ENCODE assay signal across 32 mouse cellular contexts in genomic region chr2:59623858-59624257, GRCm38 (mm10). TPM values are rescaled to one million over a fixed set of nuclear protein-coding genes. Genes with fewer than 3 reads are reported as not detected.
DNase-seq lines count a peak whose midpoint lies in the region; ATAC-seq and TF ChIP-seq lines count a peak whose summit lies in the region.
"Had no signal": no experiment of that assay in that cellular context is flagged by ENCODE, and none has a peak within 500 bp of the region (broad histone marks: within the 10 kb centered on the region; RNA-seq: fewer than 3 reads in every experiment).

No protein-coding gene starts in this region.

- 55% methylated on average over 5 of the region's 5 CpGs for WGBS in heart, embryonic 13.5 days
- 53% methylated on average over 5 of the region's 5 CpGs for whole genome bisulfite sequencing in kidney, embryonic 15.5 days

- TF ChIP-seq EP300 in ES-Bruce4 (IDR thresholded peaks at IDR 0.05; ENCODE audit: insufficient read depth, low read depth, low read length) = no peak

- H3K36me3 ChIP-seq in heart, embryonic 13.5 days = peaks cover 7% of the 10 kb centered on the region; the same call in 1 of the 2 replicates
- H3K36me3 ChIP-seq in kidney, embryonic 15.5 days = peaks cover 6% of the 10 kb centered on the region; the same call in 1 of the 2 replicates
- H3K36me3 ChIP-seq in ES-Bruce4 (ENCODE audit: control insufficient read depth, insufficient read depth, low read length, poor library complexity, severe bottlenecking) = no peaks in the 10 kb centered on the region
- H3K36me3 ChIP-seq: forebrain, embryonic 12.5 days; limb, embryonic 15.5 days; liver, embryonic 13.5 days; midbrain, embryonic 13.5 days; neural tube, embryonic 13.5 days had no signal

- no peak overlapping the region for H3K4me2 ChIP-seq in heart, embryonic 13.5 days
- no peak overlapping the region for H3K4me2 ChIP-seq in kidney, embryonic 15.5 days
- H3K4me2 ChIP-seq: forebrain, embryonic 12.5 days; hindbrain, embryonic 14.5 days; limb, embryonic 15.5 days; liver, embryonic 13.5 days; midbrain, embryonic 13.5 days; neural tube, embryonic 13.5 days had no signal

- H3K27me3 ChIP-seq in heart, embryonic 13.5 days (replicated peaks) = no peaks in the 10 kb centered on the region
- H3K27me3 ChIP-seq in kidney, embryonic 15.5 days = no peaks in the 10 kb centered on the region
- H3K27me3 ChIP-seq in ES-Bruce4 (ENCODE audit: control insufficient read depth, insufficient read depth, low read length, poor library complexity, severe bottlenecking) = no peaks in the 10 kb centered on the region
- H3K27me3 ChIP-seq: forebrain, embryonic 12.5 days; limb, embryonic 15.5 days; liver, embryonic 13.5 days; midbrain, embryonic 13.5 days; neural tube, embryonic 13.5 days; Patski had no signal

- TF ChIP-seq POLR2A in ES-Bruce4 (IDR thresholded peaks at IDR 0.05; ENCODE audit: insufficient read depth, low read length) = no peak

- intact Hi-C loops in heart, postnatal 14 days (cut with DNase I) = no loop called here

- peaks cover 68% of the 10 kb centered on the region for H3K4me1 ChIP-seq in heart, embryonic 13.5 days
- peaks cover 59% of the 10 kb centered on the region for H3K4me1 ChIP-seq in kidney, embryonic 15.5 days
- H3K4me1 ChIP-seq in ES-Bruce4 (ENCODE audit: control insufficient read depth, insufficient read depth, low read length) = peaks cover 3% of the 10 kb centered on the region
- H3K4me1 ChIP-seq: midbrain, embryonic 13.5 days had no signal

- no peak overlapping the region for H3K9ac ChIP-seq in heart, embryonic 13.5 days
- H3K9ac ChIP-seq in kidney, embryonic 15.5 days = no peak overlapping the region
- no peak overlapping the region for H3K9ac ChIP-seq in ES-Bruce4 (ENCODE audit: low read depth, poor library complexity, severe bottlenecking)
- H3K9ac ChIP-seq: forebrain, embryonic 12.5 days; forebrain, postnatal 0 days; hindbrain, embryonic 14.5 days; limb, embryonic 15.5 days; liver, embryonic 13.5 days; midbrain, embryonic 13.5 days; neural tube, embryonic 13.5 days had no signal

- DNase-seq in heart, postnatal 14 days = no peak
- DNase-seq in kidney, adult 18-20 months = no peak
- peak; percentile 91 for DNase-seq in R1 (ENCODE audit: low read depth, low spot score)
- no peak for DNase-seq in embryo, embryonic 11 days
- DNase-seq: adrenal gland, postnatal 25 days; cerebellum, adult 11-12 months; cerebellum, adult 9-11 months; forebrain, postnatal 0 days; gastrocnemius, postnatal 10 days; kidney, postnatal 14 days; layer of hippocampus, postnatal 36 days; left cerebral cortex, postnatal 4 days; liver, embryonic 13.5 days; lung, adult 18-20 months; lung, postnatal 10 days; right cerebral cortex, postnatal 4 days; thymus, adult 2 months; thymus, postnatal 36 days had no signal

- H3K27ac ChIP-seq in heart, embryonic 13.5 days (replicated peaks) = peak overlapping the region; percentile 90
- H3K27ac ChIP-seq in kidney, embryonic 15.5 days = peak overlapping the region; percentile 19; the same call in 1 of the 2 replicates
- peak overlapping the region; percentile 87 for H3K27ac ChIP-seq in ES-Bruce4 (ENCODE audit: insufficient read depth, low read length)
- H3K27ac ChIP-seq: forebrain, embryonic 12.5 days; hindbrain, embryonic 14.5 days; limb, embryonic 15.5 days; liver, embryonic 13.5 days; macrophage; midbrain, embryonic 13.5 days; neural tube, embryonic 13.5 days; stomach, postnatal 0 days had no signal

- no peak for ATAC-seq in heart, embryonic 13.5 days (ENCODE audit: extremely low read depth, insufficient number of reproducible peaks, low FRiP score, low TSS enrichment)
- no peak for ATAC-seq in kidney, embryonic 15.5 days (replicated peaks; ENCODE audit: low FRiP score)
- ATAC-seq: CD4-positive, CD25-positive, alpha-beta regulatory T cell, adult 4 months; forebrain, postnatal 0 days; intestine, postnatal 0 days; midbrain, embryonic 13.5 days; Patski had no signal

- H3K4me3 ChIP-seq in heart, embryonic 13.5 days = no peak overlapping the region
- no peak overlapping the region for H3K4me3 ChIP-seq in kidney, embryonic 15.5 days (replicated peaks)
- no peak overlapping the region for H3K4me3 ChIP-seq in ES-Bruce4 (ENCODE audit: low read depth, low read length)
- H3K4me3 ChIP-seq: erythroblast, embryonic 14.5 days; forebrain, embryonic 12.5 days; limb, embryonic 15.5 days; liver, embryonic 13.5 days; midbrain, embryonic 13.5 days; neural tube, embryonic 13.5 days had no signal

- H3K9me3 ChIP-seq in heart, embryonic 13.5 days = no peaks in the 10 kb centered on the region
- no peaks in the 10 kb centered on the region for H3K9me3 ChIP-seq in kidney, embryonic 15.5 days (replicated peaks)
- no peaks in the 10 kb centered on the region for H3K9me3 ChIP-seq in ES-Bruce4 (replicated peaks; ENCODE audit: control insufficient read depth, insufficient read depth, low read length, poor library complexity, severe bottlenecking)
- H3K9me3 ChIP-seq: forebrain, embryonic 12.5 days; limb, embryonic 15.5 days; liver, embryonic 13.5 days; midbrain, embryonic 13.5 days; neural tube, embryonic 13.5 days had no signal

- TF ChIP-seq CTCF in ES-Bruce4 (IDR thresholded peaks at IDR 0.05; ENCODE audit: low read depth, low read length) = no peak

RNA-seq across cellular contexts. Expression of gene Tanc1, which starts 12.0 kb away (rescaled TPM):
- 25.0 and 27.0 TPM in 2 replicates for polyA plus RNA-seq in heart, embryonic 13.5 days (2015; fragmentation: Nextera tagmentation; extraction: Ambion mirVana)
- 10 to 100 TPM; 31.9 to 37.8 TPM for total RNA-seq in heart, postnatal 14 days (2021)
- 50.2 and 58.3 TPM in 2 replicates for polyA plus RNA-seq in kidney, embryonic 15.5 days (2015; fragmentation: Nextera tagmentation; extraction: Ambion mirVana)
- 55.2 and 62.4 TPM in 2 replicates for polyA plus RNA-seq in ES-Bruce4 (2011; ENCODE audit: insufficient read depth, insufficient read length, low read depth, missing spikeins)

Comparison
In these comparisons a context has a peak if more than half of its experiments do, and no peak if none do; other contexts are left out.
1. H3K27ac ChIP-seq: peak in every context shown above with its lines; median percentile 90 in heart, embryonic 13.5 days; 87 in ES-Bruce4; 19 in kidney, embryonic 15.5 days.